Mouse (Mus musculus): Measurements from ENCODE around the gene Zbtb49. TPM values are rescaled to one million over a fixed set of nuclear protein-coding genes. Genes with fewer than 3 reads are reported as not detected.

The Zbtb49 gene
- polyA plus RNA-seq, 2 experiments: 2.2 to 3.4 TPM

DNA sequence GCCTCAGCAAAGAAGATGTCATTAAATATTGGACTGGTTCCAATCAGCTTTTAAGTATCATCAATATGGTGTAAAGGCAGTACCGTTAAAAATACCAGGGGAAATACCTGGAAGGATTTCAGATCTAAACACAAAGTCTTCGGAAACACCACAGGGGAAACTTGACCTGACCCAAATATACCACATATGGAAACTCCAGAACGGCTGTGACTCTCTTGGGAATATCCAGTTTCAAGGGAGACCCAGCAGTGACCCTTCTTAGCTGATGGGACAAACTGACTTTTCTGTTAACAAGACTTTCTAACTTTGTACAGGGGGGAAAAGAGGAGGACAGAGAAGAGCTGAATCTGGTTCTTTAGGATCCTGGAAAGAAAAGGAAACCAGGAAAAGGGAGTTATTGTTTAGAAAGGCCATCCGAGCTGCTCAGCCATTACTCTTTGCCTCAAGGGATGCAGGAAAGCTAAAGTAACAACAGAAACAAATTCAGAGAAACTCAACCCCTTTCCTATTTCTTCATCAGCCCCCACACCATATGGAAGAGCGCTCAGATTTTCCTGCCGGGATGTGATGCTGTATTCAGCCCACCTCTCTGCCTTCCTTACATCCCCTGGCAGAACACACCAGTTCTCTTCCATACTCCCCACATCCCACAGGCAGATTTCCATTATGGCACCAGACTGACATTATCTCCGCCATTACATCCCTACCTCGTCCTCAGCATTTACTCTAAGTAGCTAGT is 37.9 kb upstream of the Zbtb49 start:
- H3K9ac ChIP-seq (replicated peaks): no peak overlapping the region
- 71% methylated on average over 8 of the region's 8 CpGs for WGBS (ENCODE audit: insufficient replicate concordance)
- ATAC-seq (ENCODE audit: insufficient read depth) (no peak), DNase-seq (ENCODE audit: low read depth in 3 of 3, low spot score in 3 of 3) (no peak)
- H3K9me3 ChIP-seq (ENCODE audit: control insufficient read depth, low read length): no peaks in the 10 kb centered on the region
- TF ChIP-seq EP300 (IDR thresholded peaks at IDR 0.05; ENCODE audit: low read depth) (no peak), CTCF (IDR thresholded peaks at IDR 0.05; ENCODE audit: low read depth) (no peak)
- H3K27ac ChIP-seq: no peak overlapping the region
- H3K4me3 ChIP-seq (ENCODE audit: insufficient read depth in 1 of 2, low read depth in 2 of 2, low read length in 2 of 2): no peak overlapping the region
- H3K4me1 ChIP-seq (replicated peaks; ENCODE audit: control insufficient read depth in 2 of 2, insufficient read depth in 2 of 2, low read length in 1 of 2): peaks cover 6 to 7% of the 10 kb centered on the region in 2 experiments; a peak in 3 of 4 replicates
- H3K36me3 ChIP-seq (replicated peaks; ENCODE audit: control insufficient read depth, insufficient read depth, low read depth): peaks cover 8% of the 10 kb centered on the region
- H3K27me3 ChIP-seq (ENCODE audit: control insufficient read depth, insufficient read depth, low read length): no peaks in the 10 kb centered on the region
- H3K4me2 ChIP-seq (ENCODE audit: low read depth): no peak overlapping the region

DNA sequence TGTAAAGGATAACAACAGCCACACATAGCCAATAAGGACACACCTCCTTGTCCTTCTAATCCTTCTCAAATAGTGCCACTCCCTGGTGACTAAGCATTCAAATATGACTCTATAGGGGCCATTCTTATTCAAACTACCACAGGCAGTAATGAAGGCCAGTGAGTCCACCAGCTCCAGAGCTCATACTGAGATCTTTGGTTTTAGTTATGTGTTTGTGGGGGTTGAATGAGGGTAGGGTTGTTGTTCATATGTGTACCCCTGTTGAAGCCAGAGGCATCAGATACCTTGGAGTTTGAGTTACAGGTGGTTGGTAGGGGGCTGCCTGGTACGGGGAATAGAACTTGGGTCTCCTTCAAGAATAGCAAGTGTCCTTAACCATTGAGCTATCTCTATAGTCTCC is 36.3 kb upstream of the Zbtb49 start:
- TF ChIP-seq EP300 (IDR thresholded peaks at IDR 0.05; ENCODE audit: low read depth) (no peak), CTCF (IDR thresholded peaks at IDR 0.05; ENCODE audit: low read depth) (no peak)
- 68% methylated on average over 1 of the region's 1 CpGs for WGBS (ENCODE audit: insufficient replicate concordance)
- DNase-seq (ENCODE audit: low read depth in 3 of 3, low spot score in 3 of 3): no peak
- no peak overlapping the region for H3K4me3 ChIP-seq (ENCODE audit: insufficient read depth in 1 of 2, low read depth in 2 of 2, low read length in 2 of 2)
- peaks cover 6 to 7% of the 10 kb centered on the region in 2 experiments; a peak in 3 of 4 replicates for H3K4me1 ChIP-seq (replicated peaks; ENCODE audit: control insufficient read depth in 2 of 2, insufficient read depth in 2 of 2, low read length in 1 of 2)
- H3K36me3 ChIP-seq (replicated peaks; ENCODE audit: control insufficient read depth, insufficient read depth, low read depth): no peaks in the 10 kb centered on the region
- H3K27me3 ChIP-seq (ENCODE audit: control insufficient read depth, insufficient read depth, low read length): no peaks in the 10 kb centered on the region
- H3K27ac ChIP-seq: no peak overlapping the region
- H3K9ac ChIP-seq (replicated peaks): no peak overlapping the region
- H3K4me2 ChIP-seq (ENCODE audit: low read depth): no peak overlapping the region
- no peaks in the 10 kb centered on the region for H3K9me3 ChIP-seq (ENCODE audit: control insufficient read depth, low read length)
- ATAC-seq (ENCODE audit: insufficient read depth): no peak

DNA sequence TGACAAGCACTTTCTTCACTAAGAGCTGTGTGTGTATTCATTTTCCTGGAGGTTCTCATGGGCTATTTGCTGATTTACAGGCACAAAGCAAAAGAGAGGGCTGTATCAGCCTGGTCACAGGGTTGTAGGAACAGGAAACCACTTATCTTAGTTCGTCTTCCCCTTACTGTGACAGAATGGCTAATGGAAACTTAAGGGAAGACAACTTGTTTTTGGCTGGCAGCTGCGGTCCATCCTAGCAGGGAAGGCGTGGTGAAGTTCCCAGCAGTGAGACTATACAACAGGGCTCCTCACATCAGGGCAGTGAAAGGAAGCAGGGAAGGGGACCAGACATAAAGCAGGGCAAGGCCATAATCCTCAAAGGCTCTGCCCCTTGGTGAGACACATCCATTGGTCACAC is 35.4 kb upstream of the Zbtb49 start:
- DNase-seq (ENCODE audit: low read depth in 3 of 3, low spot score in 3 of 3): no peak
- no peak overlapping the region for H3K27ac ChIP-seq
- TF ChIP-seq EP300 (IDR thresholded peaks at IDR 0.05; ENCODE audit: low read depth) (no peak), CTCF (IDR thresholded peaks at IDR 0.05; ENCODE audit: low read depth) (no peak)
- peaks cover 0 to 3% of the 10 kb centered on the region in 2 experiments; a peak in 1 of 4 replicates for H3K4me1 ChIP-seq (replicated peaks; ENCODE audit: control insufficient read depth in 2 of 2, insufficient read depth in 2 of 2, low read length in 1 of 2)
- H3K9me3 ChIP-seq (ENCODE audit: control insufficient read depth, low read length): no peaks in the 10 kb centered on the region
- no peak for ATAC-seq (ENCODE audit: insufficient read depth)
- no peak overlapping the region for H3K4me2 ChIP-seq (ENCODE audit: low read depth)
- no peaks in the 10 kb centered on the region for H3K27me3 ChIP-seq (ENCODE audit: control insufficient read depth, insufficient read depth, low read length)
- no peak overlapping the region for H3K9ac ChIP-seq (replicated peaks)
- H3K36me3 ChIP-seq (replicated peaks; ENCODE audit: control insufficient read depth, insufficient read depth, low read depth): no peaks in the 10 kb centered on the region
- WGBS (ENCODE audit: insufficient replicate concordance): 11% methylated on average over 3 of the region's 3 CpGs
- H3K4me3 ChIP-seq (ENCODE audit: insufficient read depth in 1 of 2, low read depth in 2 of 2, low read length in 2 of 2): no peak overlapping the region

DNA sequence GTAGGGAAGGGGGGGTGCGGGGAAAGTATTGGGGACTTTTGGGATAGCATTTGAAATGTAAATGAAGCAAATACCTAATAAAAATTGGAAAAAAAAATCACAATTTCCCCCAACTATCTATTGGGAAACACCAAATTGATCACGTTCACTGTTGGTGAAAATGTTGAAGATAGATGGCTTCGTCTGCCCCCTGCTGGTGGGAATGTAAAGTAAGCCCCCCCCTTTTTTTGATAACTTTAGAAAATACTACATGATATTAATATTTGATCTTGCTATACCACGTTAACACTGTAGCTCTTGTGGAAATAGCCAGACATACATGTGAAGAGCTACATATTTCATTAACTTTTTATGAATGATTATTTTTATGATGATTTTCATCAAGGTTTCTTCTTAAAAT is 34.9 kb upstream of the Zbtb49 start:
- no peak overlapping the region for H3K4me3 ChIP-seq (ENCODE audit: insufficient read depth in 1 of 2, low read depth in 2 of 2, low read length in 2 of 2)
- H3K9ac ChIP-seq (replicated peaks): no peak overlapping the region
- no peak overlapping the region for H3K4me2 ChIP-seq (ENCODE audit: low read depth)
- no peaks in the 10 kb centered on the region for H3K36me3 ChIP-seq (replicated peaks; ENCODE audit: control insufficient read depth, insufficient read depth, low read depth)
- ATAC-seq (ENCODE audit: insufficient read depth) (no peak), DNase-seq (ENCODE audit: low read depth in 3 of 3, low spot score in 3 of 3) (no peak)
- 24% methylated on average over 4 of the region's 4 CpGs for WGBS (ENCODE audit: insufficient replicate concordance)
- no peaks in the 10 kb centered on the region for H3K27me3 ChIP-seq (ENCODE audit: control insufficient read depth, insufficient read depth, low read length)
- H3K9me3 ChIP-seq (ENCODE audit: control insufficient read depth, low read length): no peaks in the 10 kb centered on the region
- TF ChIP-seq CTCF (IDR thresholded peaks at IDR 0.05; ENCODE audit: low read depth) (peak; percentile 48; the same call in 1 of the 2 replicates), EP300 (IDR thresholded peaks at IDR 0.05; ENCODE audit: low read depth) (no peak)
- no peak overlapping the region for H3K27ac ChIP-seq
- peaks cover 0 to 3% of the 10 kb centered on the region in 2 experiments; a peak in 1 of 4 replicates for H3K4me1 ChIP-seq (replicated peaks; ENCODE audit: control insufficient read depth in 2 of 2, insufficient read depth in 2 of 2, low read length in 1 of 2)

DNA sequence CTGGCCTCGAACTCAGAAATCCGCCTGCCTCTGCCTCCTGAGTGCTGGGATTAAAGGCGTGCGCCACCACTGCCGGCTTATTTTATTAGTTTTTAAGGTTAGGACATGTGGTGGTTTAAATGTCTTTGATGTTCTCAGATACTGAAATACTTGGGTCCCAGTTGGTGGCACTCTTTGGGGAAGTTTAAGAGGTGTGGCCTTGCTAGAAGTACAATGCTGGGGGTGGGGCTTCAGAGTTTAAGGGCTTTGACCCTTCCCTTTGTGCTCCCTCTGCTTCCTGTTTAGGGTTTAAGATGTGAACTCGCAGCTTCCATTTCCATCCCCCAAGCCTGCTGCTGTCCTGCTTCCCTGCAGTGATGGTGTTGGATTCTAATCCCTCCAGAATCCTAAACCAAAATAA is 21.7 kb upstream of the Zbtb49 start:
- no peak overlapping the region for H3K27ac ChIP-seq
- no peak for ATAC-seq (ENCODE audit: insufficient read depth)
- no peak for DNase-seq (ENCODE audit: low read depth in 3 of 3, low spot score in 3 of 3)
- WGBS (ENCODE audit: insufficient replicate concordance): 50% methylated on average over 6 of the region's 6 CpGs
- no peak overlapping the region for H3K4me3 ChIP-seq (ENCODE audit: insufficient read depth in 1 of 2, low read depth in 2 of 2, low read length in 2 of 2)
- H3K4me2 ChIP-seq (ENCODE audit: low read depth): no peak overlapping the region
- TF ChIP-seq CTCF (IDR thresholded peaks at IDR 0.05; ENCODE audit: low read depth) (no peak), EP300 (IDR thresholded peaks at IDR 0.05; ENCODE audit: low read depth) (no peak)
- H3K9ac ChIP-seq (replicated peaks): no peak overlapping the region
- H3K27me3 ChIP-seq (ENCODE audit: control insufficient read depth, insufficient read depth, low read length): no peaks in the 10 kb centered on the region
- H3K9me3 ChIP-seq (ENCODE audit: control insufficient read depth, low read length): no peaks in the 10 kb centered on the region
- no peaks in the 10 kb centered on the region for H3K36me3 ChIP-seq (replicated peaks; ENCODE audit: control insufficient read depth, insufficient read depth, low read depth)
- H3K4me1 ChIP-seq (replicated peaks; ENCODE audit: control insufficient read depth in 2 of 2, insufficient read depth in 2 of 2, low read length in 1 of 2): 0 out of 4 replicates have a peak, but pooled peaks cover 0 to 4% of the 10 kb centered on the region in 2 experiments
